Mouse (Mus musculus) cerebellum, adult 18-20 months (tissue): ENCODE data around the gene Ptpn6.

Experiments used
- DNase-seq, 2 experiments: peaks; one replicate each; pipeline ENCODE4 v3.0.0; 2021

The Ptpn6 gene

GRCm38 (mm10) chr6:124755306-124755705, 16.8 kb upstream of the Ptpn6 start:
- DNase-seq = no peak

- DNase-seq = no peak
Observed at GRCm38 (mm10) chr6:124753861-124754260, 15.3 kb upstream of the Ptpn6 start.

DNA sequence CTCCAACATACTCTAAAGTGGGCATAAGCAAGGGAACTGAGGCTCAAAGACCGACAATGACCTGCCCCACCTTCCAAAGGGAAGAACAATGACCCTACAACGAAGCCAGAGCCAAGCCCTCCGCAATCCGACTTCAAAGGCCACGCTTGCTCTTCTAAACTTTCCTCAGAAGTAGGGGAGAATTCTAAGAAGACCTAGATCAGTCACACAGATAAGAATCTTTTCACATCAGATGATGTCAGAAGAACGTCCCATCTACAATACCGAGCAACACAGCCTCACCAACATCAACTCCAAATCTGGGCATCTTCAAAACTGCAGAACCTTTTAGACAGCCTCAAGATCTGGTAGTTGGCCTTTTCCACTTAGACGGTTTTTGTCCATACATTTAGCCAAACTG, 11.9 kb upstream of the Ptpn6 start:
- DNase-seq = no peak

- peak in 1 of 2 experiments; percentile 39 for DNase-seq
Observed at GRCm38 (mm10) chr6:124746654-124747632, 8.4 kb upstream of the Ptpn6 start.

DNA sequence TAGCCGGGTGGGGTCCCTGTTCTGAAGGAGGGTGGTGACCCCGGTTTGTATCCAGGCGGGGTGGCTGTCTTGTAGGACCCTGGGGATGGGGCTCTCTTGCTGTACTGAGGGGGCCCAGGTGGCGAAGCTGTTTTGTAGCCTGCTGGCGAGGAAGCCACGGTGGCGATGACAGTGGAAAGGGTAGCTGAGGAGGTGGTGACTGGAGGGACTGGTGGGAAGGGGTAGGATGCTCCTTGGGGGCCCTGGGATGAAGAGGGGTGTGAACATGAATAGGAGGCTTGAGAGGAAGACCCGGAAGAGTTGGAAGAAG, 7.7 kb upstream of the Ptpn6 start:
- peak in 1 of 2 experiments; percentile 51 for DNase-seq

DNA sequence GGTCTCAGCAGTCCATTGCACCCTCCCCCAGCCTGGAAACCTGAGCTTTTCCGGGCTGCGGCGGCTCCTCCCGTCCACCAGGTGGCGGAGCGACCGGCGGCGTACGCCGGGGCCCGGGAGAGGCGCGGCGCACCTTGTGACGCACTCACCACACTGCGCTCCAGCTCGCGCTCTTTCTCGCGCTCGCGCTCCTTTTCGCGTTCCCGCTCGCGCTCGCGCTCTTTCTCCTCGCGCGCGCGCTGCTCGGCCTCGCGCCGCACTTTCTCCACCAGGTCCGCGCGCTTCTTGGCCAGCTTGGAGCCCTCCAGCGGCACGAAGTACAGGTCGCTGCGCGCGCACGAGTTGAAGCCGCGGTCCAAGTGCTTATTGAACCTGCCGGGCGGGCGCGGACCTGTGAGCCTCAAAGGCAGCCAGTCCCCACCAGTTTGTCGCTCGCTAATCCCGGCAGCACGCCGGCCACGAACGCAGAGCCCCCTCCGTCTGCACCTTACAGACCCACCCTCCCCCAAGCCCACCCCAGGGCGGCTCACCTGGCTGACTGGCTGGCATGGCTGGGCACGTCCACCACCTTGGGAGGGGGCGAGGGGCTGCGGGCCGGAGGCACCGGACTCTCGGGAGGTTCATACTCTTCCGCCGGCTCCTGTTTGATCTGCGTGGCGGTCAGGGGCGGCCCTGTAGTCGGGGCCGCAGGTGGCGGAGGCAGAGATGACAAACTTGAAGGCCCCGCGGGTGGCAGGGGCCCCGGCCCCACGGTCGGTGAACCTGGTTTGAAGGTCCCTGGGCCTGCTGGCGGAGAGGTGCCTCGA, 7.2 kb upstream of the Ptpn6 start:
- DNase-seq = peak; percentile 94 to 98

DNA sequence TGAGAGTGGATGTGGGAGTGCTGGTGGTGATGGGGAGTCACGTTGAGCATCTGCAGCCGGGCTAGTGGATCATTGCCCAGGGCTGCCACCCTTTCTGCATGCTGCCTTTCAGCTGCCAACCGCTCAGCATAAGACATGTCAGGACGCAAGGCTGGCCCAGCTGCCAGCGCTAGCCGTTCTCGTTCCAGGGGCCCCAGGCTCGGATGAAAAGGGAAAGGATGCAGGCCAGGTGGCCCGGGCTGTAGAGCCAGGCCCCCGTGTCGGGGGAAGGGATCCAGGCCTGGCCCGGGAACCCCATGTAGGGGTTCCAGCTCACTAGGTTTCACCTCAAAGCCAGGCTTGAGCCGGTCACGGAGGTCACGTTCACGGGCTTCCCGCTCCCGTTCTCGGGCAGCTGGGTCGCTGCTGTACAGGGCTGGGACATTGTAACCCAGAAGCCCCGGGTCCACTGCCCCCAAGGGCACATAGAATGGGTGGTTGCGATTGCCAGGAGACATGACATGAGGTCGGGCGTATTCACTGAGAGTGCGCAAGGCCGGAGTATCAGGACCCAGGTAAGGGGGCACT, 6.3 kb upstream of the Ptpn6 start:
- peak; percentile 65 to 72 for DNase-seq

- DNase-seq = peak; percentile 17 to 37
Observed at GRCm38 (mm10) chr6:124743647-124744046, 5.1 kb upstream of the Ptpn6 start.

DNA sequence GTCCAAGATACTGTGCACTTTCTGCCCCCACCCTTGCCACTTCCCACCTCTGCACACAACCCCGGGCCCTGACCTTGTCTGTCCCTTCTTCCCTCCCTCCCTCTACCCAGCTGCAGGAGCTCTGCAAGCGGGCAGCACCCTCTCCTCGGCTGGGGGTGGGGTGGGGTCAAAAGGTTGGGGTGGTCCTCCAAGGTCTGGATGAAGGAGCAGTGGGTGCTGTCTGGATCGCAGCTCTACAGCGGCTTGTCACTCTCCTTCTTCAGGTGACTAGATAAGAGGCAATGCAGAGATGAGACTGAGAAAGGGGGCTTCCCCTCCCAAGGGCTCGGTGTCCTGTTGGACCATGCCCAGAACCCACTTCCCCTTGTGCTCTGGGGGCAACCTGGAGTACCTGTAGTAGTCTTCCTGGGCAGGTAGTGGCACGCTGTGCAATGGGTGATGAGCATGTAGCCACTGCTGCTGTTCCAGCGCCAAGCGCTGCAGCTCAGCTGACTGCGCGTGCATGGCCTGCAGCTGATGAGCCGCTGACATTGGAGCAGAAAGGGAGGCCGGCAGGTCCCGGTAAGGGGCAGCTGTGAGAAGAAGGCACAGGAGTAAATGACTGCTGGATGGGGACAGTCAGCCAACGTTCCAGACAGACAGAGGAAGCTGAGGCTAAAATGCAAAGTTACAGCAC, 4.5 kb upstream of the Ptpn6 start:
- peak; percentile 31 to 36 for DNase-seq

GRCm38 (mm10) chr6:124741842-124742241, 3.3 kb upstream of the Ptpn6 start:
- DNase-seq = peak in 1 of 2 experiments; percentile 24

DNA sequence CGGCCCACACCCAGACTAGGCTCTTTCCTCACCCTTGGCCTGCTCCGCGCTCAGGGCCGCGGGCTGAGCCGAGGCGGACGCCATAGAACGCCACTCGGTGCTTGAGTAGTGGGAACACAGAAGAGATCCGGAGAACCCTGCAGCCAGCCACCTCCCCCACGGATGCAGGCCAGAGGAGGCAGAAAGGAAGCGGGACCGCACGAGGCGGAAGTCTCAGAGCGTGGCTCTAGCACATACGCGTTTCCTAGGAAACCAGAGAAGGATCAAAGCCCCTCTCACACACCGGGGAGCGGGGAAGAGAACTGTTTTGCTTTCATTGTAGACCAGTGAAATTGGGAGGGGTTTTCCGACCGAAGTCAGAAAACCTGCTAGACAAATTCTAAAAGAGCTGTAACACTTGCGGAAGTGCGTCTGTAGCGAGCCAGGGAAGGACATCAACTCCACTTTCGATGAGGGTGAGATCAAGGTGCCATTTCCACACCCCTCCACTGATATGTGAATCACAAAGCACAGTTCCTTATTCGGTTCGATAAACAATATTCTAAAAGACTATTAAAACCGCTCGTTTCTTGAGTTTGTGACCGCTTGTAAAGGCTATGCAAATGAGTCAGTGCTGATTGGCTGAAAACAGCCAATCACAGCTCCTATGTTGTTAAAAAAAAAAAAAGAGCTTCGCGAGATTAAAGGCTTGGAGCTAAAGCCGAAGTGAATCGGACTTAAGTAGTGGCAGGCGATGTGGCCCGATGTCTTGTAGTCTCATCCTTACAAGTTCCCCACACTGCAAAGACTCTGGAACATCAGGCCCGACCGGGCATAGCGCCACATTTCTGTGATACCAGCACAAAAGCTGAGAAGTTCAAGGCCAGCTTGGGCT, 2.6 kb upstream of the Ptpn6 start, which contains the start of gene Grcc10:
Grcc10 (minus strand) TSS at position 487 of the 874 bp plus-strand sequence.
- DNase-seq = peak; percentile 84 to 88

DNA sequence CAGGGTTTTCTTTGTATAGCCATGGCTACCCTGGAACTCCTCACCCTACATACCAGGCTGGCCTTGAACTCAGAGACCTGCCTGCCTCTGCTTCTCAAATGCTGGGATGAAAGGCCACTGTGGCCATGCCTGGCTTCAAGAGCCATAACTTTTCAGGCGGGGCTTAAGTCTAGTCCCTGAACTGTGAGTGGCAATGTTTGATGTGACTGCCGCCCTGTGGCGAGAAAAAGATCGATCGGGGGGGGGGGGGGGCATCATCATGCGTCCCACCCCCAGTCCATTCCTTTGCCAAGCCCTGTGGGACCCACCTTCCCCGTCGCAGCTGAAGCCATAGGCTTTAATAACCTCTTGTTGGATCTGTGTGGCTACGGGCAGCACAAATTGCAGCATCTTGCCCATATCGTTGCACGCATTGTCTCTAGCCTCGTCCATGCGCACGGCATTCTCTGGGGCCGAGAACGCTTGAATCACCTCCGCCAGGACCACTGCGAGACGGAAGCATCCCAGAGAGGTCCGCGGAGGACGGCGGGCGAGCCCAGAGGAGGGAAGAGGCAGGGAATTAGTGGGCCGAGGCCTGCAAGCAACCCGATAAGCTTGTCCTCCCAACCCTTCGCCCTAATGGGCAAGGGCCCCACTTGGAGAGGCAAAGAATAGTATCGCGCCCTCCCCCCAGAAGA, 1.8 kb upstream of the Ptpn6 start:
- DNase-seq = peak; percentile 50 to 74

GRCm38 (mm10) chr6:124739231-124739796, 800 bp upstream of the Ptpn6 start:
- no peak for DNase-seq

- no peak for DNase-seq
Observed at GRCm38 (mm10) chr6:124737040-124737439, 1.5 kb downstream of the Ptpn6 start.

GRCm38 (mm10) chr6:124734417-124734816, 4.1 kb downstream of the Ptpn6 start:
- DNase-seq = no peak

DNA sequence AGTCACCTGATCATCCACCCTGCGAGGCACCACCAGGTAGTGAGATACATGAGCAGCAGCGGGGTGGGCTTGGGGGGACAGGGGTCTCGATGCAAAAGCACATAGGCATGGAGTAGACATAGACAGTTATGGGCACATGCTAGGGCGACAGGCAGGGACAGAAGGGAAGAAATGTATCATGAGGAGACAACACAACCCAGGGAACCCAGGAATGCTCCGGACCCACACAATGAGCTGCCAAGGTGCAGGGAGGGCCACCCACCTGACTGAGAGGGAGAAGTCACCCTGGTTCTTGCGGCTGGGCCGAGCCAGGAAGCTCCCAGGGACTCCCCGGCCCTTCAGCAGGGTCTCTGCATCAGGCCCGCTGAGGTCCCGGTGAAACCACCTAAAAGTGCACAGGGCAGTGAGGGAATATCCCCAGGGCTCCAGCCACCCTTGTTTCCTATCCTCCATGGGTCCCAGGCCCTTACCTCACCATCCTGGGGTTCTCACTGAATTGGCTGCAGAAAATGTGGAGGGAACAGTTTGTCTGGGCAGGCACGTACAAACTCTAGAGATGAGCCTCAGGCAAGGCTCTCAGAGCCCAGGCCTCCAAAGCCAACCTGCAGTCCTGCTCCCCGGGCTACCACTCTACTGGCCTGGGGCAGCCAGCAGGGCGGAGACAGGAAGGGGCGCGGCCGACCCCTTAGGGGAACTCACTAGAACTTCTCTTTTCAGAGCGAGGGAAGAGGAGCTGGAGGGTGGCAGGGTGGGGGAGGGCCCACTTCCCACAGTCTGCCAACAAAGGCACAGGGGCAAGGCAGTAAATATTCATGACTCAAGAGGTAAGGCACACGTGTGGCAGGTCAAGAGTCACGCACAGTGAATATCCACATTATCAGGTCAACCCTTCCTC, 5.8 kb downstream of the Ptpn6 start:
- no peak for DNase-seq

DNA sequence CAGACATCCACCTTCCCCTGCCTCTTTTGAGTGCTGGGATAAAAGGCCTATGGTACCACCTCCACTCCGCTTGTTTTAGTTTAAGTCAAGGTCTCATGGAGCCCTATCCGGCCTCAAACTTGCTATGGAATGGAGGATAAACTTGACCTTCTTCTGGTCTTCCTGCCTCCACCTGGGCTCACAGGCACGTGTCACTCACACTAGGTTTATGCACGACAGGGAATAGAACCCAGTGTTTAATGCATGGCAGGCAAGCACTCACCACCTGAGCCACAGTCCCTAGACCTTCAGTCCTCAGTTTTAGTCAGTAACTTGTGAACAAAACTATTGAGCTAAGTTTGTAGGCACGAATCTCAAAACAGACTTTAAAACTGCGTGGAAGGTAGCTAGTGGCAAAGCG, 7.5 kb downstream of the Ptpn6 start:
- no peak for DNase-seq

GRCm38 (mm10) chr6:124729850-124730705, 8.4 kb downstream of the Ptpn6 start:
- DNase-seq = no peak

- no peak for DNase-seq
Observed at GRCm38 (mm10) chr6:124728621-124729020, 9.9 kb downstream of the Ptpn6 start.
